Mouse (Mus musculus): ENCODE measurements around the gene Fgfr4. TPM values are rescaled to one million over a fixed set of nuclear protein-coding genes. Genes with fewer than 3 reads are reported as not detected.

Gene Fgfr4
- total RNA-seq, 1 experiment from 2014 or later, result not detected

Other genes starting within 250 kb of the Fgfr4 start
- 1.3 and 2.9 TPM in 2 replicates for gene Unc5a, start 203.2 kb upstream of the Fgfr4 start, total RNA-seq (2017)
- gene Hk3, start 131.3 kb upstream of the Fgfr4 start, total RNA-seq (2017), result 32.0 and 64.9 TPM in 2 replicates
- 84.0 and 85.4 TPM in 2 replicates for gene Uimc1, start 52.3 kb upstream of the Fgfr4 start, total RNA-seq (2017)
- 9.1 and 10.0 TPM in 2 replicates for gene Zfp346, start 47.3 kb upstream of the Fgfr4 start, total RNA-seq (2017)
- gene Gm17617, start 19.1 kb upstream of the Fgfr4 start, total RNA-seq (2017), result not detected in 2 replicates
- 96.2 and 115 TPM in 2 replicates for gene Nsd1, start 57.1 kb downstream of the Fgfr4 start, total RNA-seq (2017)
- 66.6 and 67.8 TPM in 2 replicates for gene Prelid1, start 167.9 kb downstream of the Fgfr4 start, total RNA-seq (2017)
- gene Rab24, start 169.3 kb downstream of the Fgfr4 start, total RNA-seq (2017), result 22.1 and 27.4 TPM in 2 replicates
- gene Mxd3, start 177.2 kb downstream of the Fgfr4 start, total RNA-seq (2017), result 5.2 and 8.9 TPM in 2 replicates
- gene Lman2, start 210.1 kb downstream of the Fgfr4 start, total RNA-seq (2017), result 72.6 and 80.7 TPM in 2 replicates
- 10.7 and 13.7 TPM in 2 replicates for gene Rgs14, start 217.1 kb downstream of the Fgfr4 start, total RNA-seq (2017)
- gene Slc34a1, start 245.5 kb downstream of the Fgfr4 start, total RNA-seq (2017), result not detected in 2 replicates

All from hematopoietic stem cell, adult 5-6 weeks (primary cell).